Mouse (Mus musculus): Measurements from ENCODE around the gene Mtx1. TPM values are rescaled to one million over a fixed set of nuclear protein-coding genes. Genes with fewer than 3 reads are reported as not detected.

The Mtx1 gene
- 214 and 216 TPM in 2 replicates for polyA plus RNA-seq (2014; fragmentation: Nextera tagmentation; extraction: Ambion mirVana)

DNA sequence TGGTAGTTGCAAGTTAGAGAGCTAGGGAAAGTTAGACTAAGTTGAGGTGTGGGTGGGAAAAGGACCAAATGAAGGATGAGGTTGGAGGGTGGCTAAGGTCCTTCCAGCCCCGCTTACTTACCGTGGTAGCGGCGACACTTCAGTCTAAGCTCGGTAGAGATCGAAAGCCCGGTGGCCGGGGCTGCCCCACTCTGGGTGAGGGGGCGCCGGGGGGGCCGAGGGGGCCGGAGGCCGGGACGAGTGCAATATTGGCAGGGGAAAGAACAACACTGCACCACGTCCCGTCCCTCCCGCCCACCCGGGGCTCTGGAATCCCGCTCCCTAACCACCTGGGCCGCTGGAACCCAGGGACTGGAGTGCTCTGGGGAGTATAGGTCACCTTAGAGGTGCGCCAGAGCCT lies at the start of gene Mtx1:
Mtx1 (minus strand) TSS at position 189 of the 400 bp plus-strand sequence.
- Histone ChIP-seq H3K27ac (ENCODE audit: low read depth) (peak within 1 kb of the TSS; percentile 59), H3K9me3 (ENCODE audit: control insufficient read depth, low read length) (no peaks in the 10 kb centered on the region), H3K4me1 (replicated peaks; ENCODE audit: control insufficient read depth, insufficient read depth, low read length) (peaks cover 25% of the 10 kb centered on the region), H3K9ac (ENCODE audit: low read length) (peak within 1 kb of the TSS; percentile 42), H3K4me3 (ENCODE audit: low read depth, low read length) (peak within 1 kb of the TSS; percentile 28), H3K4me2 (ENCODE audit: low read length) (peak within 1 kb of the TSS; percentile 52), H3K36me3 (ENCODE audit: control insufficient read depth, insufficient read depth, low read length) (no peaks in the 10 kb centered on the region), H3K27me3 (replicated peaks; ENCODE audit: control insufficient read depth, insufficient read depth, low read length) (0 out of 2 replicates have a peak, but pooled peaks cover 4% of the 10 kb centered on the region)
- ATAC-seq (replicated peaks; ENCODE audit: low FRiP score, low TSS enrichment, low read depth) (0 out of 2 replicates have a peak, but pooled peaks have one; percentile 1), DNase-seq (ENCODE audit: low spot score) (no peak)
- 3% methylated on average over 19 of the region's 21 CpGs for WGBS

DNA sequence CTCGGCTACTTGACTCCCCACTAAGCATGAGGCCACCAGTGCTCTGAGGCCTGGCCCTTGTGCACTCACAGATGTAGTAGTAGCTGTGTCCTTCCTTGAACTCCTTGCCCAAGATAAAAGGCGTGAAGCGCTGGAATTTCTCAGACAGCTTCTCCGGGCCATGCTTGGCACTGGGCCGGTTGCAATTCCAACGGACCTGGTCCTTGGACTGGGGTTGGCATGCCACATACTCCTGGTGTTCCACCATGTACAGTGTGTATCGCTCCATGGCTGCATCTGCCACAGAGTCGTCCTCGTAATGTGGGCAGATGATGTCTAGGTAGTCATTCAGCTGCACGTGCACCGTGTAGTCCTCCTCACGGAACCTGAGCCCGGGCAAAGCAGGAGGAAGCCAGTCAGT lies 49.2 kb upstream of the Mtx1 start:
- DNase-seq (ENCODE audit: low spot score), result no peak
- Histone ChIP-seq H3K36me3 (ENCODE audit: control insufficient read depth, insufficient read depth, low read length) (peaks cover 25% of the 10 kb centered on the region), H3K27me3 (replicated peaks; ENCODE audit: control insufficient read depth, insufficient read depth, low read length) (no peaks in the 10 kb centered on the region), H3K9me3 (ENCODE audit: control insufficient read depth, low read length) (no peaks in the 10 kb centered on the region), H3K4me1 (replicated peaks; ENCODE audit: control insufficient read depth, insufficient read depth, low read length) (peaks cover 34% of the 10 kb centered on the region), H3K4me3 (ENCODE audit: low read depth, low read length) (no peak overlapping the region), H3K27ac (ENCODE audit: low read depth) (no peak overlapping the region), H3K9ac (ENCODE audit: low read length) (no peak overlapping the region), H3K4me2 (ENCODE audit: low read length) (no peak overlapping the region)
- no peak for ATAC-seq (replicated peaks; ENCODE audit: low FRiP score, low TSS enrichment, low read depth)
- 91% methylated on average over 13 of the region's 13 CpGs for WGBS

DNA sequence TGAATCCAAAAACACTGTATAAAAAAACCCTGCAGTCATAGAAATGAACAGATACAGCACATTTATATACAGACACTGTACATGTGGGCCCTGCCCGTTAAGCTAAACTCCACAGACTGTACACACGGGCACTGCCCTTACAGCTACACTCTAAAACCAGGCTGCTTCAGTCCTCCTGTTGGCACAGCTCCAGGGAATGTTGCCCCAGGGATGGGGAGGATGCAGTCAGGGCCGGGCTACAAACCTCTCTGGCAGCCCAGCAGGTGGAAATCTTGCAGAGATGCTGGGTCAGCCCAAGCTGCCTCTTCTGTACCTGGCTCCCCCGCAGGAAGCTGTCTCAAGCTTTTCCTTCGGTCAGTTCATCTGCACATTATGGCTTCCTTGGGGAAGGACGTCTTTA lies 44.9 kb upstream of the Mtx1 start:
- ATAC-seq (replicated peaks; ENCODE audit: low FRiP score, low TSS enrichment, low read depth), result no peak

DNA sequence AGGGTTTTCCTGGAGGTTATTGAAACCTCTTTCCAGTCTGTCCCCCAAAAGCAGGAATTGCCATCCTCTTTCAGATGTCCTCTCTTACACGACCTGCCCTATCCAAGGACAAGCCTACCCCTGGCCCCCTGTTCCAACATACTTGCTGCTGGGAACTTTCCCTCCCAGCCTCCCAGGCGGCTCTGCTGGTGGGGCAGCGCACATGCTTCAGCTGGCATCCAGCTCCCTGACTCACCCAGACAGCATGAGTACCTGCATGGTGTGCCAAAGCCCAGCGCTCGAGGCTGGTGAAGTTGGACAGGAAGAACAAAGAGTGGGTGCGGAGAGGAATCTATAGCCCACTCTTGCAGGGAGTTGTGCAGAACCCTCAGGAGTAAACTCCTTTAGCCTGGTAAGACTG lies 44.0 kb upstream of the Mtx1 start:
- peaks cover 35% of the 10 kb centered on the region for H3K4me1 ChIP-seq (replicated peaks; ENCODE audit: control insufficient read depth, insufficient read depth, low read length)
- peak overlapping the region; percentile 83 for H3K4me2 ChIP-seq (ENCODE audit: low read length)
- H3K9me3 ChIP-seq (ENCODE audit: control insufficient read depth, low read length), result no peaks in the 10 kb centered on the region
- WGBS, result 77% methylated on average over 6 of the region's 6 CpGs
- DNase-seq (ENCODE audit: low spot score) (no peak), ATAC-seq (replicated peaks; ENCODE audit: low FRiP score, low TSS enrichment, low read depth) (no peak)
- peaks cover 22% of the 10 kb centered on the region for H3K36me3 ChIP-seq (ENCODE audit: control insufficient read depth, insufficient read depth, low read length)
- H3K4me3 ChIP-seq (ENCODE audit: low read depth, low read length), result peak overlapping the region; percentile 55
- H3K27ac ChIP-seq (ENCODE audit: low read depth), result peak overlapping the region; percentile 76; the same call in 1 of the 2 replicates
- peak overlapping the region; percentile 69 for H3K9ac ChIP-seq (ENCODE audit: low read length)
- H3K27me3 ChIP-seq (replicated peaks; ENCODE audit: control insufficient read depth, insufficient read depth, low read length), result no peaks in the 10 kb centered on the region

More for the DNA sequence above, 44.9 kb upstream of the Mtx1 start:
- WGBS, result 74% methylated on average over 6 of the region's 6 CpGs
- no peak for DNase-seq (ENCODE audit: low spot score)
- H3K27me3 ChIP-seq (replicated peaks; ENCODE audit: control insufficient read depth, insufficient read depth, low read length), result no peaks in the 10 kb centered on the region
- H3K4me1 ChIP-seq (replicated peaks; ENCODE audit: control insufficient read depth, insufficient read depth, low read length), result peaks cover 33% of the 10 kb centered on the region
- no peak overlapping the region for H3K27ac ChIP-seq (ENCODE audit: low read depth)
- no peak overlapping the region for H3K4me2 ChIP-seq (ENCODE audit: low read length)
- no peaks in the 10 kb centered on the region for H3K9me3 ChIP-seq (ENCODE audit: control insufficient read depth, low read length)
- peaks cover 25% of the 10 kb centered on the region for H3K36me3 ChIP-seq (ENCODE audit: control insufficient read depth, insufficient read depth, low read length)
- no peak overlapping the region for H3K4me3 ChIP-seq (ENCODE audit: low read depth, low read length)
- no peak overlapping the region for H3K9ac ChIP-seq (ENCODE audit: low read length)

DNA sequence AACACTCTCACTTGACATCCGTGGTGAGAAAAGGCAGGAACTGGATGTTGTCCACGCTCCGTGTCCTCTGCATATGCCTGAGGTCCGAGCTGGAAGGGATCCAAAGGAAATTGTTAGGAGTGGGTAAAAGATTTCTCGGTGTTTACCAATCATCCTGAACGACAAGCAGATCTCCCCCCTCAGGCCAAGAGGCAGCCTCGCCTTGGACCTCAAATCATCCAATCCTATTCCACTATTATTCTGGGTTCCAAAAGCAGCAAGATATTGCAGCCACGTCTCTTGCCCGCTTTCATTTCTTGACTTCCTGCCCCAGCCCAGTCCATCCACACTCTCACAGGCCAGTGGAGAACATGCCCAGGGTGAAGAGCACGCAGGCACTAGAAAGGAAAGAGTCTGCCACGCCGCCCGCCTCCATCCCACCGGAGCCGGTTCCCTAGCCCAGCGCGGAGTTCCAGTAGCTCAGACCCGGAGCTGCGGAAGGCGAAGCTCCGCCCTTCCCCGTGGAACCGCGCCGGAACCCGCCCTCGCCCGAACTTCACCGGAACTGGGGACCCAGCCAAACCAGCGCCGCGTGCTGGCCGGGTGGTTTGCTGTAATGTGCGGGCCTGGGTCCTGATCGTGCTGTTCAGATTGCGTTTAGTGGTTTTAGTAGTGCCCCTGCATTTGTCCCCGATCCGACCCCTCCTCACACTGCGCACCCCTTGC lies 43.3 kb upstream of the Mtx1 start, which contains the start of gene Slc50a1:
Slc50a1 (minus strand) TSS at position 520 of the 705 bp plus-strand sequence.
- Histone ChIP-seq H3K9me3 (ENCODE audit: control insufficient read depth, low read length) (no peaks in the 10 kb centered on the region), H3K27ac (ENCODE audit: low read depth) (peak within 1 kb of the TSS; percentile 76), H3K4me3 (ENCODE audit: low read depth, low read length) (peak within 1 kb of the TSS; percentile 55), H3K27me3 (replicated peaks; ENCODE audit: control insufficient read depth, insufficient read depth, low read length) (no peaks in the 10 kb centered on the region), H3K36me3 (ENCODE audit: control insufficient read depth, insufficient read depth, low read length) (peaks cover 15% of the 10 kb centered on the region), H3K4me2 (ENCODE audit: low read length) (peak within 1 kb of the TSS; percentile 83), H3K4me1 (replicated peaks; ENCODE audit: control insufficient read depth, insufficient read depth, low read length) (peaks cover 36% of the 10 kb centered on the region), H3K9ac (ENCODE audit: low read length) (peak within 1 kb of the TSS; percentile 69)
- peak; percentile 88 for DNase-seq (ENCODE audit: low spot score)
- under 1% methylated on average over 39 of the region's 39 CpGs for WGBS
- ATAC-seq (replicated peaks; ENCODE audit: low FRiP score, low TSS enrichment, low read depth), result peak; percentile 51; the same call in 1 of the 2 replicates

DNA sequence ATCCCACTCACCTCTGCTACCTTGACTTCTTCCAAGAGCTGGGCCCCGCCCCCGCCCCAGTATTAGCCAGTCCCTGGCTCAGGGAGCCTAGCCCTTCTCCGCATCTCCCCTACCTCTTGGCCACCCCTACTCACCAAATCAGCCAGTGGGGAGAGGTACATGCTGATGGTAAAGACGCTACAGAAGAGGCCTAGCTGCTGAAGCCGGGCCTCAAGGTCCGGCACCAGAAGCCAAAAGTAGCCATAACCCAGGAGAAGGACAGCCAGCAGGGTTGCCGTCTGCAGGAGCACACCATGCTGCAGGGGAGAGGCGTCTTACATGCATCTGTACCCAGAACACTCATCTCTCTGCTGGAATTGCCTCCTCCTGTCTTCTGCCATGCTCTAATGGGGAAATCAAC lies 42.0 kb upstream of the Mtx1 start:
- no peak for ATAC-seq (replicated peaks; ENCODE audit: low FRiP score, low TSS enrichment, low read depth)
- peaks cover 36% of the 10 kb centered on the region for H3K4me1 ChIP-seq (replicated peaks; ENCODE audit: control insufficient read depth, insufficient read depth, low read length)
- no peak overlapping the region for H3K27ac ChIP-seq (ENCODE audit: low read depth)
- H3K9me3 ChIP-seq (ENCODE audit: control insufficient read depth, low read length), result no peaks in the 10 kb centered on the region
- 59% methylated on average over 8 of the region's 8 CpGs for WGBS
- no peak overlapping the region for H3K4me2 ChIP-seq (ENCODE audit: low read length)
- no peaks in the 10 kb centered on the region for H3K27me3 ChIP-seq (replicated peaks; ENCODE audit: control insufficient read depth, insufficient read depth, low read length)
- H3K9ac ChIP-seq (ENCODE audit: low read length), result no peak overlapping the region
- H3K36me3 ChIP-seq (ENCODE audit: control insufficient read depth, insufficient read depth, low read length), result peaks cover 10% of the 10 kb centered on the region
- DNase-seq (ENCODE audit: low spot score), result no peak
- H3K4me3 ChIP-seq (ENCODE audit: low read depth, low read length), result no peak overlapping the region

DNA sequence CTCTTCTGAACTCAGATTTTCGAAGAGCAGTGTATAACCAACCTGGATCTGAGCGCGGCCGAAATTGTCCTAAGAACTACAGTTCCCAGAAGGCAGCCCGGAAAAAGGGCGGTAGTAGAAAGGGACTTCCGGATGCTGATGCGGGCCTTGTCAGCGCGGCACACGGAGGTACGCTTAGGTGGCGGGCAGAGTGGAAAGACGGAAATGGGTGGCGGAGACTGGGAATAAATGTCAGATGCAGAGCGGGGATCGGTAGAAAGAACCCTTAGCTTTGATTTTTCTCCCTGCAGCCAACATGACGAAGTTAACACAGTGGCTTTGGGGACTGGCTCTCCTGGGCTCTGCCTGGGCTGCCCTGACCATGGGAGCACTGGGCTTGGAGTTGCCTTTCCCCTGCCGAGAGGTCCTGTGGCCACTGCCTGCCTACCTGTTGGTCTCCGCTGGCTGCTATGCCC lies 39.6 kb upstream of the Mtx1 start:
- peak overlapping the region; percentile 62 for H3K9ac ChIP-seq (ENCODE audit: low read length)
- H3K27me3 ChIP-seq (replicated peaks; ENCODE audit: control insufficient read depth, insufficient read depth, low read length), result no peaks in the 10 kb centered on the region
- peak overlapping the region; percentile 38; the same call in 1 of the 2 replicates for H3K27ac ChIP-seq (ENCODE audit: low read depth)
- H3K4me3 ChIP-seq (ENCODE audit: low read depth, low read length), result peak overlapping the region; percentile 71
- peak overlapping the region; percentile 62 for H3K4me2 ChIP-seq (ENCODE audit: low read length)
- ATAC-seq (replicated peaks; ENCODE audit: low FRiP score, low TSS enrichment, low read depth) (peak; percentile 64), DNase-seq (ENCODE audit: low spot score) (peak; percentile 81)
- WGBS, result under 1% methylated on average over 20 of the region's 20 CpGs
- no peaks in the 10 kb centered on the region; the same call in 1 of the 2 replicates for H3K36me3 ChIP-seq (ENCODE audit: control insufficient read depth, insufficient read depth, low read length)
- no peaks in the 10 kb centered on the region for H3K9me3 ChIP-seq (ENCODE audit: control insufficient read depth, low read length)
- H3K4me1 ChIP-seq (replicated peaks; ENCODE audit: control insufficient read depth, insufficient read depth, low read length), result peaks cover 36% of the 10 kb centered on the region

DNA sequence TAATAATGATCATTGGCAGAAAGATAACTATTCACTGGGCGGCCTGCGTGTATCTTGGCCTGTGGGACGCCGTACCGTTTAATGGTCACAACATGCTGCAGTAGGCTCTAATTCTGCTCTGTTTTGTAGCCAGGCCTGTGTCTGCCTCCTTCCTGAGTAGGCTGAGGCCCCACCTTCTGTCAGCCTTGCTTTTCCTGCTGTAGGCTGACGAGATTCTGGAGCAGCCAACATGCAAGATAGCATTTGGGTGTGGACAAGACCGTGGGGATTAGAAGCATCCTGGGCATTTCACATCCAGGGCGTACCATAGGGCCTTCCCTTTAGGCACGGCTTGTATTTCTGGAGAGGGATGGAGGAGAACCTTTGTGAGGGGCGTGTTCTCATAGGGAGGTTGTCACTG lies 35.5 kb upstream of the Mtx1 start:
- Histone ChIP-seq H3K4me1 (replicated peaks; ENCODE audit: control insufficient read depth, insufficient read depth, low read length) (peaks cover 11% of the 10 kb centered on the region), H3K9ac (ENCODE audit: low read length) (no peak overlapping the region), H3K27me3 (replicated peaks; ENCODE audit: control insufficient read depth, insufficient read depth, low read length) (no peaks in the 10 kb centered on the region), H3K4me3 (ENCODE audit: low read depth, low read length) (no peak overlapping the region), H3K4me2 (ENCODE audit: low read length) (no peak overlapping the region), H3K36me3 (ENCODE audit: control insufficient read depth, insufficient read depth, low read length) (no peaks in the 10 kb centered on the region), H3K27ac (ENCODE audit: low read depth) (no peak overlapping the region), H3K9me3 (ENCODE audit: control insufficient read depth, low read length) (no peaks in the 10 kb centered on the region)
- 70% methylated on average over 10 of the region's 10 CpGs for WGBS
- DNase-seq (ENCODE audit: low spot score) (no peak), ATAC-seq (replicated peaks; ENCODE audit: low FRiP score, low TSS enrichment, low read depth) (no peak)

Measured in intestine, embryonic 14.5 days (tissue).